Comparison of ENCODE assay signal across 17 mouse cellular contexts in the genomic region with DNA sequence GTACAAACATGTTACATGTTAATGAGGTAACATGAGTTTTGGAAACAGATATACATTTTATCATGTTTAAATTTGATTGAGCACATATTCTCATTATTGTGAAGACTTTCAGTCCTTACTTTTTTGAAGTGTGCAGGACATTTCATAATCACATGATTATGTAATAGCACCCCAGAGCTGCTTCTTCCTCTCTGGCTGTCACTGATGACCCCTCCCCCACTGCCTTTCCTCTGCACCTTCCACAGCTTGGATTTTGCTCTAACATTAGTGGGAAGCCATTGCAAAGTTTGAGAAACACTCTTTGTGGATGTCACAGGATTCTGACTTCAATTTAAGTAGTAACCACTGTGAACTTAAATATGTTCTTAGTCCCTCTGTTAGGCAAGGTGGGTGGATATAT.
DNase-seq lines count a peak whose midpoint lies in the region; ATAC-seq lines count a peak whose summit lies in the region.
"Had no signal": no experiment of that assay in that cellular context is flagged by ENCODE, and none has a peak within 500 bp of the region (broad histone marks: within the 10 kb centered on the region; RNA-seq: fewer than 3 reads in every experiment).

No protein-coding gene starts in this region.

- ATAC-seq in megakaryocyte, adult 5-6 weeks (ENCODE audit: poor library complexity, severe bottlenecking): peak; percentile 74
- ATAC-seq: forebrain, embryonic 13.5 days; forebrain, postnatal 0 days; hindbrain, postnatal 0 days had no signal

- DNase-seq in heart, adult 11 months: peak; percentile 62
- no peak for DNase-seq in heart, adult 9 months (ENCODE audit: low spot score in 2 of 2)
- DNase-seq in lung, postnatal 25 days (ENCODE audit: low spot score): peak; percentile 4
- no peak for DNase-seq in lung, postnatal 4 days
- no peak for DNase-seq in adrenal gland, adult 8-10 months
- DNase-seq in layer of hippocampus, adult 9-10 months (ENCODE audit: low spot score): no peak
- DNase-seq: adrenal gland, postnatal 25 days; cerebellum, adult 18-20 months; cerebellum, adult 9-11 months; cerebellum, postnatal 36 days; forebrain, postnatal 0 days; gastrocnemius, postnatal 14 days; heart, adult 18-20 months; heart, postnatal 14 days had no signal

Comparison
In these comparisons a context has a peak if more than half of its experiments do, and no peak if none do; other contexts are left out.
1. DNase-seq: peak in heart, adult 11 months (single experiment) and lung, postnatal 25 days (single experiment); none in heart, adult 9 months (0 of 2), lung, postnatal 4 days (0 of 2), adrenal gland, adult 8-10 months (single experiment) and layer of hippocampus, adult 9-10 months (single experiment).